Mouse (Mus musculus) forebrain, embryonic 13.5 days (tissue): Measurements from ENCODE around the gene Smox. TPM values are rescaled to one million over a fixed set of nuclear protein-coding genes. Genes with fewer than 3 reads are reported as not detected.

Experiments
- ATAC-seq: fragments of 200-750 bp; cut with Nextera tagmentation; 2 replicates; pipeline ENCODE4 v1.8.0; 2017
- H3K27ac ChIP-seq: fragments of 300-500 bp; sonication (generic); 2 replicates; pipeline ENCODE4 v1.5.1; 2015; ENCODE audit warnings: inconsistent platforms, mild to moderate bottlenecking, moderate library complexity
- H3K27me3 ChIP-seq: fragments of 300-500 bp; sonication (generic); 2 replicates; pipeline ENCODE4 v1.6.1; 2015; ENCODE audit warnings: mild to moderate bottlenecking, inconsistent platforms
- H3K36me3 ChIP-seq: fragments of 300-500 bp; sonication (generic); 2 replicates; pipeline ENCODE4 v1.6.1; 2015; ENCODE audit warnings: mild to moderate bottlenecking, inconsistent platforms; ENCODE audit not compliant: poor library complexity, severe bottlenecking
- H3K4me1 ChIP-seq: fragments of 300-500 bp; sonication (generic); 2 replicates; pipeline ENCODE4 v1.6.1; 2015; ENCODE audit warnings: inconsistent platforms
- H3K4me2 ChIP-seq: fragments of 300-500 bp; sonication (generic); 2 replicates; pipeline ENCODE4 v1.6.1; 2015; ENCODE audit warnings: inconsistent platforms, mild to moderate bottlenecking, moderate library complexity
- H3K4me3 ChIP-seq: fragments of 300-500 bp; sonication (generic); 2 replicates; pipeline ENCODE4 v1.5.1; 2015; ENCODE audit warnings: mild to moderate bottlenecking, inconsistent platforms
- H3K9ac ChIP-seq: fragments of 300-500 bp; sonication (generic); 2 replicates; pipeline ENCODE4 v1.6.1; 2015; ENCODE audit warnings: mild to moderate bottlenecking, inconsistent platforms
- H3K9me3 ChIP-seq: fragments of 300-500 bp; sonication (generic); replicated peaks from 2 replicates; pipeline ENCODE4 v1.6.1; 2016; ENCODE audit warnings: inconsistent platforms
- WGBS: fragments of 180-500 bp; shearing (Covaris S2); methylation state at CpG from one replicate; pipeline ENCODE4 v1.1.7; 2015; 5-methylcytosine and 5-hydroxymethylcytosine counted together
- polyA plus RNA-seq: library from polyadenylated mRNA; unstranded; fragments of >200 nt; fragmentation: Nextera tagmentation; extraction: Ambion mirVana; gene quantifications from 2 replicates; pipeline ENCODE4 v1.2.1, GENCODE M21; 2015

Smox gene
- 51.3 and 52.5 TPM in 2 replicates for polyA plus RNA-seq

DNA sequence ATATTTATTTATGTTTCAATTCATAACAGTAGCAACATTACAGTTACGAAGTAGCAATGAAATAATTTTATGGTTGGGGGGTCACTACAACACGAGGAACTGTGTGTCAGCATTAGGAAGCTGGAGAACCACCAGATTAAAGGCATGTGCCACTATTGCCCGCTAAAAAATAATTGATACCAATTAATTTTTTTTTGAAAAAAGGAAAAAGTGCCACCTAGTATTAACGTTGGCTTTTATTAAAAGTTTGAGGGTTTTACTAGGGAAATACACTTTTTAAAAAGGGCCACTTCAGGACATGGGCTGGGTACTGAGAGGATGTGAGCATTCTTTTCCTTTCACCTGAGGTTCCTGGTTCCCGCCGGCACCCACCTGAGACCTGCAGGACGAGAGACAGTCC, at the start of gene Smox:
TSS of gene Smox (plus strand) at position 301 of the 400 bp plus-strand sequence.
- no peak for ATAC-seq
- Histone ChIP-seq H3K36me3 (no peaks in the 10 kb centered on the region), H3K9ac (peak within 1 kb of the TSS; percentile 98), H3K27ac (peak within 1 kb of the TSS; percentile 72), H3K9me3 (no peaks in the 10 kb centered on the region), H3K4me1 (peaks cover 19% of the 10 kb centered on the region), H3K4me3 (peak within 1 kb of the TSS; percentile 89), H3K27me3 (no peaks in the 10 kb centered on the region), H3K4me2 (peak within 1 kb of the TSS; percentile 96)
- 22% methylated on average over 7 of the region's 7 CpGs for WGBS

DNA sequence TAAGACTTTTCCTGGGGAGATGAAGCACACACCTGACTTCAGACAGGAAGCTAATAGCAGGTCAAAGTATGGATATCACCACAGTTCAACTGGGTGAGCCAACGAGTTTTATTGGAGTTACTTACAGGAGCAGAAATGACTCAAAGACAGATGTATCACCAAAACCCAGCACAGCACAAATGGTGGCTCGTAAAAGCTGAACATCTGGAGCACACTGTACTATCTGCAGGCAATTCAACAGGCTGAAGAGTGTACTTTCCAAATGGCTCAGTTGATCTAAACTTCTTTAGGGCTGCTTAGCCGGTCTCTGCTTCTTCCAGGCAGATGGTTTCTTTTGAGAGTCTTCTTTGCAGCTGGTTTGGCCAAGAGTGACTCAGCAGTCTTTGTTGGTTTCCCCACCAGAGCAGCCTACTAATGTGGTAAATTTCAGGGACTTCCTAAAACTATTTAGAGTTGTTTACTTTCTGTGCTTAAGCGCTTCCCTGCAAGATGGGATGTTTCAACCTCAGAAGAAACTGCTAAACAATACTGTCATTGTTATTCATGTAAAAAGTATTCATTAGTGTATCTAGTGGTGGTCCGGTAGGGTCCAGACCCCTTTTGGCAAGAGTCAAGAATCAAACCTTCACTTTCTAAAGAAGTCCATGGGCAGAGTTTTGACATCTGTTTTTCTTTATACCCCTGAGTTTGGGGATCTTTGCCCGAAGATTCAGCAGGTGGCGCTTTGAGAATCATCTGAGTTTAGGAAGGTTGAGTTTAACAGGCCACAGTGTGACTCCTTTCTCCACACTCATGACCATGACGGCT, 48.0 kb upstream of the Smox start:
- Histone ChIP-seq H3K9ac (no peak overlapping the region), H3K4me1 (no peaks in the 10 kb centered on the region), H3K27me3 (no peaks in the 10 kb centered on the region), H3K4me3 (no peak overlapping the region), H3K36me3 (no peaks in the 10 kb centered on the region), H3K27ac (no peak overlapping the region), H3K9me3 (no peaks in the 10 kb centered on the region), H3K4me2 (no peak overlapping the region)
- ATAC-seq, result no peak
- 68% methylated on average over 8 of the region's 8 CpGs for WGBS

DNA sequence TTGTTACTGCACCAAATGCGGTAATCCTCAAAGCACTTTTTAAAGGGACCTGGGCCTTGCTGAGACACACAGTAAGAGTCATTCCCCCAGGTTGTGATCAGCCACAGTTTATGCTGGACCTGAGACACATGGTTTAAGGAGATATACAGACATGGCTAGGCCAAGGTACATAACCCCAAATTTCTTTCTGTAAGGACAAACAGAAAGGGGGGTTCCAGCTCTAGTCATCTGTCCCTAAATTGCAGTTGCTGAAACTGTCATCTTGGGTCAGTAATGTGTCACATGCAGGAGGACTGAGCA, 47.5 kb upstream of the Smox start:
- H3K9me3 ChIP-seq, result no peaks in the 10 kb centered on the region
- H3K27ac ChIP-seq, result no peak overlapping the region
- H3K36me3 ChIP-seq, result no peaks in the 10 kb centered on the region
- H3K4me2 ChIP-seq, result no peak overlapping the region
- no peaks in the 10 kb centered on the region for H3K4me1 ChIP-seq
- 60% methylated on average over 1 of the region's 1 CpGs for WGBS
- ATAC-seq, result no peak
- no peaks in the 10 kb centered on the region for H3K27me3 ChIP-seq
- H3K4me3 ChIP-seq, result no peak overlapping the region
- H3K9ac ChIP-seq, result no peak overlapping the region

DNA sequence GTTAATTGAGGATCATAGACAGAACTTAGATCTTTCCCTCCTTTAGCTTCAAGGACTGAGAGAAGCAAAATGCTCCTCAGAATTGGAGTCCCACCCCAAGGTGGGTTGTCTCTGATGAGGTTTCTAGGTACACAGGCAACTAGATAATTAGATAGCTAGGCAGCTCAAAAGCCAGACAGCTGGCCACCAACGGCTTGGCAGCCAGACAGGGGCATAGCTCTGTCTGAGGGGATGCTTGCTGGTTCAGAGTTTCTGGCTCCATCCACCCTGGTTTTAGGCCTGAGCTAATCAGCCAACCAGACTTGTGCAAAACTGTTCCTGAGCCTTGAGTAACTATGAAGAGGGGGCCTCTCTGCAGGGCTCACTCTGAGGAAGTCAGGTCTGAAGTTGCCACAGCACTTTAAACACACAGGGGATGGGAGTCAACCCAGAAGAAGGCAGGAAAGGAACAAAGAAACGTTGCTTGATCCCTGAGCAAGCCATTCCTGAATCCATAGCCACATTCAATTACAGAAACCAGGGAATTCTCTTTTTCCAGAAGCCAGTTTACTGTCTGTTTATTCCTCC, 44.8 kb upstream of the Smox start:
- no peak for ATAC-seq
- no peak overlapping the region for H3K9ac ChIP-seq
- 68% methylated on average over 2 of the region's 2 CpGs for WGBS

DNA sequence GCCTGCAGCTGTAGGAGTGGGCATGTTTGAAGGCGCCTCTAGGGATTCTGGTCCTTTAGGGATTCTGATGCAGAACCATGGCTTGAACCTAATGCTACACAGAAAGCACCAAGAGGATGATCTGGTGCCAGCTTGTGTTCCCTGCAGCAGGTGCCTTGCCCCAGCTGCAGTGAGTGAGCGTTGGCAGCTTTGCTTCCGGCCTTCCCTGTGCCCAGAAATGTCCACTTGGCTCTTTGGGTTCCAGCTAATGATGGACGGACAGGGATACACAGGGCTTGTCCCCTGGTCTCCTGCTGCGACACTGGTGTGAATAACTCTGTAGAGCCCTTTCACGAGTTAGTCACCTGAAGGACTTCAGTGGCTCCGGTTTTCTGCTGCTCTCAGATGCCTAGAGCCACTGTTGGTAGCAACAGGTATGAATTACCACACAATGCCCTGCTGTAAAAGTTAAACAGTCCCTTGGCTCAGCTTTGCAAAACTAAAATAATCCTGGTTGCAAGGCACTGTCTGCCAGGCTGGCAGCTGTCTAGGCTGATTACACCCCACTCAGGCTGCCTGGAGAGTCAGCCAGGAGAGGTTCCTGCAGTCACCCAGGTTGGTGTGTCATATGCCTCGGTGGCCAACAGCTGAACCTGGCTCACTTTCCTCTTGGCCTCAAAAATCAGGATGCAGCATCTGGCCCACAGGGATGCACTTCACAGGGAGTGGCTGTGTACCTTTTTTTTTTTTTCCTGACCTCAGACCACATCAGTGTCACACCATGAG, 43.5 kb upstream of the Smox start:
- no peak overlapping the region for H3K27ac ChIP-seq
- 83% methylated on average over 8 of the region's 8 CpGs for WGBS

More for the DNA sequence above, 44.8 kb upstream of the Smox start:
- Histone ChIP-seq H3K36me3 (no peaks in the 10 kb centered on the region), H3K27ac (no peak overlapping the region), H3K4me2 (no peak overlapping the region), H3K4me1 (no peaks in the 10 kb centered on the region), H3K27me3 (no peaks in the 10 kb centered on the region), H3K4me3 (no peak overlapping the region), H3K9me3 (no peaks in the 10 kb centered on the region)

DNA sequence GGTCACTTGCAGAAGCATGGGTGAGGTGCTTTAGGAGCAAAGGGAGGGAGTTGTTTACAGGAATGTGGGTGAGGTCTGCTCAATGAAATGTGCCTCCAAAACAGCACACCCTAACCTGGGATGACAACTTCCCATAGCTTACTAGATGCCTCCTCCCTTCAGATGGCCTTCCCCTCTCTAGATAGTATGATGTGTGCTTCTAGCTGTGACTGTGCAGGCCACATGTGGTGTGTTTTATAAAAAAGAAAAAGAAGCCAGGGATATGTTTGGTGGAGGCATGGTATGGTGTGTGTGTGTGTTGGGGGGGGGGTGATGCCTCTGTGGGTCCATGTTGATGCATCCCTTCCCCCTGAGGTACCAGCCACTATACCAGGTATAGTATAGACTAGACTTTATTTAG, 42.9 kb upstream of the Smox start:
- no peaks in the 10 kb centered on the region for H3K27me3 ChIP-seq
- no peak overlapping the region for H3K9ac ChIP-seq
- no peaks in the 10 kb centered on the region for H3K4me1 ChIP-seq
- no peak overlapping the region for H3K4me3 ChIP-seq
- no peak overlapping the region for H3K4me2 ChIP-seq
- H3K27ac ChIP-seq, result no peak overlapping the region
- H3K9me3 ChIP-seq, result no peaks in the 10 kb centered on the region
- no peaks in the 10 kb centered on the region for H3K36me3 ChIP-seq
- no peak for ATAC-seq

More for the DNA sequence above, 43.5 kb upstream of the Smox start:
- Histone ChIP-seq H3K36me3 (no peaks in the 10 kb centered on the region), H3K9ac (no peak overlapping the region), H3K9me3 (no peaks in the 10 kb centered on the region), H3K4me2 (no peak overlapping the region), H3K4me1 (no peaks in the 10 kb centered on the region), H3K4me3 (no peak overlapping the region), H3K27me3 (no peaks in the 10 kb centered on the region)
- ATAC-seq, result no peak

DNA sequence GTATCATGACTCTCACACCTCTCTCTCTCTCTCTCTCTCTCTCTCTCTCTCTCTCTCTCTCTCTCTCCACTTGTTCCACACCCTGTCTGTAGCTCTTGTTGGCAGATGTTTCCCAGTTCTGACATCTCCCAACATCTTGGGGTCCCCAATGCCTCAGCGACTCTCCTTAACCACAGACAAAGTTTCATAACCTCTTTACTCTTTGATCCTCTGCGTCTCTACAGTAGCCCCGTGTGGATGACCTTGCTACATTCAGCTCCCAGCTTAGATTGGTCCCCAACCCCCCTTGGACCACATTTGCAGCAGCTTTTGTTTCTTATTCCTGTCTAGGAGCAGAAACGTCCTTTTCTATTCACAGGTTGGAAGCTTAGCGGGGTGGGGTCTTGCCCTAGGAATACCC, 41.6 kb upstream of the Smox start:
- no peaks in the 10 kb centered on the region for H3K36me3 ChIP-seq
- no peak overlapping the region for H3K4me2 ChIP-seq
- no peak for ATAC-seq
- H3K4me1 ChIP-seq, result no peaks in the 10 kb centered on the region
- 56% methylated on average over 5 of the region's 5 CpGs for WGBS
- H3K4me3 ChIP-seq, result no peak overlapping the region
- no peak overlapping the region for H3K9ac ChIP-seq
- H3K27me3 ChIP-seq, result no peaks in the 10 kb centered on the region
- no peak overlapping the region for H3K27ac ChIP-seq
- no peaks in the 10 kb centered on the region for H3K9me3 ChIP-seq

DNA sequence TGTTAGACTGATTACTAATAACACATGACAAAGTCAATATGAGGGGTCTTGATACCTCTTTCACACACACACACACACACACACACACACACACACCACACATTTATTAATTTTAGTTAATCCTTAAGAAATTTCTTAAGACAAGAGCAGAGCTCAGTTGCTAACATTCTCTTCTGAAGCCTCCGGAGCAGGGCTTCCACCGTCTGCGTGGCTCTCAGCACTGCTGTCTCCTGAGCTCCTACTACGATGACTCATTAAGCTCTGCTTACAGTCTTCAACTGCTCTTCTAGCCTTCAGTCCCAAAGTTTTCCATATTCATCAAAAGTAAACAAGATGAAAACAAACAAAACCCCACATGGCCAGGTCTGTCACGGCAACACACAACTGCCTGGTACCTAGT, 40.8 kb upstream of the Smox start:
- Histone ChIP-seq H3K9ac (no peak overlapping the region), H3K36me3 (no peaks in the 10 kb centered on the region), H3K9me3 (no peaks in the 10 kb centered on the region), H3K27me3 (no peaks in the 10 kb centered on the region), H3K4me2 (no peak overlapping the region), H3K4me3 (no peak overlapping the region), H3K27ac (no peak overlapping the region), H3K4me1 (no peaks in the 10 kb centered on the region)
- 89% methylated on average over 5 of the region's 5 CpGs for WGBS
- no peak for ATAC-seq

DNA sequence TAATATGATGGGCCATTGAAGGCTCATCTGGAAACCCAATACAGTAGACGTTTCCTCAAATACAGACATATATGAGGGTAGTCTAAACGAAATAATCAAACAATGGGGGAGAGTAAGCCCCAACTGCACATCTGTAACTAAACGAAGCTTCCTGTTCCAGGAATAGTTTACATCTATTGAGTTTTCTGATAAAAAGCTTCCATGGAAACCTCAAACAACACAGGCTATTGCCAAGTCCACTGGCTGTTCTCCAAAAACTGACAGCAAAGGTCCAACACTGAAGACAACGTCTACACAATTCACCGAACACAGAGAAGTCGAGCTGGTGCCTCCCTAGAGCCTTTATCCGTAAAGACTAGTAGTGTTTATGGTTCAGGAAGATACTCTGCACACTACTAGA, 33.6 kb upstream of the Smox start:
- Histone ChIP-seq H3K9me3 (no peaks in the 10 kb centered on the region), H3K9ac (no peak overlapping the region), H3K4me3 (no peak overlapping the region), H3K36me3 (no peaks in the 10 kb centered on the region), H3K27me3 (no peaks in the 10 kb centered on the region), H3K27ac (no peak overlapping the region), H3K4me2 (no peak overlapping the region), H3K4me1 (no peaks in the 10 kb centered on the region)
- WGBS, result 81% methylated on average over 7 of the region's 7 CpGs
- no peak for ATAC-seq

DNA sequence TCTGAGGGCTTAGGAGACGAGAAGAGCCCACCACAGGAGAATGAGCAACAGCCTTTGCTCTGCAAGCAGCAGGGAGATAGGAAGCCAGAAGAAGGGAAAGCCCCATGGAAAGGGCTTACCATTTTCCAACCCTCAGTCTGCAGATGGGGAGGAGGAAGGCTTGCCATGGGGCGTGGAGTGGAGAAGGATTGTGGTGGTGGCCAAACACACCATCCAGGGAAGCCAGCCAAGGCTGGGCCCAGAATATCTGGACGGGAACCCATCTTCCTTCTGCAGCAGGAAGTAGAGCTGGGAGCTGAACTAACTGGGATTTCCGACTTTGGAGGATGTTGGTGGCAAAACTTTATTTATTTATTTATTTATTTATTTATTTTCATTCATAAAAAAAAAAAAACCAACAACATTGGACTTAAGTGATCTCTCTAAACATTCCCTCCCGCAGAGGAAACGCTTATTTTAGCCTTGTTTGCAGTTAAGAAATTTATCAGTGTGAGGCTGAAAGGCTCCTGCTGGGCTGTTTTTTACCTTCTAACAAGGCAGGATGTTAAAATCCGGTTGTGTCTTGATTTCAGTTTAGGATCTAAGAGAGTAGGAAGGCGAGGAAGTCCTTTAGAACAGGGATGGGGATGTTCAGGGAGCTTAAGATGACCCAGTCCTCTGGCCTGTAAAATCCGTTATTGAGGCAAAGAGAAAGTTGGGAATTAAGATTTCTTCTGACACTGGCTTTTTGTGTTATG, 30.2 kb upstream of the Smox start:
- Histone ChIP-seq H3K4me2 (no peak overlapping the region), H3K9me3 (no peaks in the 10 kb centered on the region), H3K27me3 (no peaks in the 10 kb centered on the region), H3K9ac (no peak overlapping the region), H3K27ac (no peak overlapping the region), H3K36me3 (no peaks in the 10 kb centered on the region), H3K4me3 (no peak overlapping the region), H3K4me1 (no peaks in the 10 kb centered on the region)
- WGBS, result 75% methylated on average over 9 of the region's 9 CpGs
- ATAC-seq, result no peak

DNA sequence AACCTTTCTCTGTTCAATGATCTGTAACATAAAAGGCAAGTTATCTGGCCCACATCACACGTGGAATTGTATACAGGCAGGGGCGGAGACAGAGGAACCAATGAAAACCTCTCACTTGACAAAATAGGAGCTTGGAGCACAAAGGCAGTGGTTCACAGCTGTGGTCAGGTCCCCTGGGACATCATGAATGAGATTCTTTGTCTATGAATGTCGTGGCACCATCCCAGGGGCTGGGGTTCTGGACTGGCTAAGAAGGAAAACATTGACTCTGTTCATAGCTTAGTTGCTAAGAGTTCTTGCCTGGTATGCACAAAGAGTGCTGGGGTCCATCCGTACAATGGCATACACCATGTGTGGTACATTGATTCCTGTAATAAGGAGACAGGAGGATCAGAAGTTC, 28.3 kb upstream of the Smox start:
- no peak for ATAC-seq
- Histone ChIP-seq H3K27ac (no peak overlapping the region), H3K36me3 (no peaks in the 10 kb centered on the region), H3K4me3 (no peak overlapping the region), H3K4me2 (no peak overlapping the region), H3K27me3 (no peaks in the 10 kb centered on the region), H3K9ac (no peak overlapping the region), H3K9me3 (no peaks in the 10 kb centered on the region), H3K4me1 (no peaks in the 10 kb centered on the region)
- WGBS, result 61% methylated on average over 4 of the region's 4 CpGs

DNA sequence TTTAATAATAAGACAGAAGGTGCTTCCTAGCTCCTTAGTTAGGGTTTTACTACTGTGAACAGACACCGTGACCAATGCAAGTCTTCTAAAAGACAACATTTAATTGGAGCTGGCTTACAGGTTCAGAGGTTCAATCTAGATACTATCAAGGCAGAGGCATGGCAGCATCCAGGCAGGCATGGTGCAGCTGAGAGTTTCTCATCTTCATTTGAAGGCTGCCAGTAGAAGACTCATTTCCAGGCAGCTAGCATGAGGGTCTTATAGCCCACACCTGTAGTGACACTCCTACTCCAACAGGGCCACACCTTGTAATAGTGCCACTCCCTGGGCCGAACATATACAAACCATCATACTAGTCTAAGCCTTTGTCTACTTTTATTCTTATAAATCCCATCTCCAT, 27.1 kb upstream of the Smox start:
- Histone ChIP-seq H3K4me3 (no peak overlapping the region), H3K36me3 (no peaks in the 10 kb centered on the region), H3K27ac (no peak overlapping the region), H3K9ac (no peak overlapping the region), H3K27me3 (no peaks in the 10 kb centered on the region), H3K4me1 (no peaks in the 10 kb centered on the region), H3K9me3 (no peaks in the 10 kb centered on the region), H3K4me2 (no peak overlapping the region)
- 94% methylated on average over 2 of the region's 2 CpGs for WGBS
- ATAC-seq, result no peak
